Mouse (Mus musculus): Measurements from ENCODE around the gene Pus10. TPM values are rescaled to one million over a fixed set of nuclear protein-coding genes. Genes with fewer than 3 reads are reported as not detected.

Pus10 gene
- total and polyA plus RNA-seq, 3 experiments: 43.4 to 416 (median 52.5) TPM

- Histone ChIP-seq H3K36me3 (ENCODE audit: control insufficient read depth in 1 of 2, insufficient read depth in 2 of 2, low read length in 2 of 2) (peaks cover 0 to 11% of the 10 kb centered on the region in 2 experiments; a peak in 3 of 4 replicates), H3K9ac (ENCODE audit: control insufficient read depth, low read depth, low read length, poor library complexity, severe bottlenecking) (no peak overlapping the region), H3K9me3 (replicated peaks; ENCODE audit: insufficient read depth, low read length) (no peaks in the 10 kb centered on the region), H3K4me1 (ENCODE audit: control insufficient read depth in 1 of 2, insufficient read depth in 2 of 2, low read length in 2 of 2) (peaks cover 7% of the 10 kb centered on the region in 2 experiments), H3K27me3 (ENCODE audit: control insufficient read depth in 1 of 2, insufficient read depth in 2 of 2, low read length in 2 of 2) (no peaks in the 10 kb centered on the region), H3K27ac (ENCODE audit: control insufficient read depth, low read depth, low read length) (no peak overlapping the region), H3K4me3 (ENCODE audit: control insufficient read depth in 1 of 2, insufficient read depth in 1 of 2, low read depth in 2 of 2, low read length in 2 of 2) (no peak overlapping the region), H3K79me2 (ENCODE audit: control insufficient read depth, insufficient read depth, low read length, poor library complexity) (no peaks in the 10 kb centered on the region)
- TF ChIP-seq SMC3 (IDR thresholded peaks at IDR 0.05; ENCODE audit: low read depth, low read length) (no peak), ZNF384 (IDR thresholded peaks at IDR 0.05; ENCODE audit: low read depth, low read length) (no peak), MAZ (IDR thresholded peaks at IDR 0.05; ENCODE audit: low read depth, low read length) (no peak), GABPA (IDR thresholded peaks at IDR 0.05; ENCODE audit: low read depth, low read length) (no peak), HCFC1 (IDR thresholded peaks at IDR 0.05; ENCODE audit: low read depth, low read length) (no peak), CTCF (IDR thresholded peaks at IDR 0.05 in 2 of 3, conservative IDR thresholded peaks at IDR 0.05 in 1 of 3; ENCODE audit: control insufficient read depth in 1 of 3, insufficient read depth in 1 of 3, low read depth in 2 of 3, low read length in 3 of 3, poor library complexity in 1 of 3, severe bottlenecking in 1 of 3) (no peak)
- DNase-seq (ENCODE audit: low read depth, low spot score): no peak
These were observed 80.6 kb downstream of the Pus10 start for GRCm38 (mm10) chr11:23746102-23746501.

GRCm38 (mm10) chr11:23753136-23753710 lies 87.7 kb downstream of the Pus10 start:
- H3K27me3 ChIP-seq (ENCODE audit: control insufficient read depth in 1 of 2, insufficient read depth in 2 of 2, low read length in 2 of 2): no peaks in the 10 kb centered on the region
- H3K27ac ChIP-seq (ENCODE audit: control insufficient read depth, low read depth, low read length): no peak overlapping the region
- H3K9me3 ChIP-seq (replicated peaks; ENCODE audit: insufficient read depth, low read length): no peaks in the 10 kb centered on the region
- H3K4me1 ChIP-seq (ENCODE audit: control insufficient read depth in 1 of 2, insufficient read depth in 2 of 2, low read length in 2 of 2): no peaks in the 10 kb centered on the region
- TF ChIP-seq USF1 (IDR thresholded peaks at IDR 0.05; ENCODE audit: low read depth, low read length) (no peak), MXI1 (IDR thresholded peaks at IDR 0.05; ENCODE audit: low read depth, low read length) (no peak), MEF2A (IDR thresholded peaks at IDR 0.05; ENCODE audit: extremely low read depth, insufficient replicate concordance, low read depth, low read length, poor library complexity, severe bottlenecking) (no peak), ETS1 (IDR thresholded peaks at IDR 0.05; ENCODE audit: low read depth, low read length) (no peak), RCOR1 (IDR thresholded peaks at IDR 0.05; ENCODE audit: low read depth, low read length) (no peak), ELF1 (IDR thresholded peaks at IDR 0.05; ENCODE audit: low read depth, low read length) (no peak), NRF1 (IDR thresholded peaks at IDR 0.05; ENCODE audit: insufficient read depth, low read depth, low read length, poor library complexity, severe bottlenecking) (no peak), MAFK (IDR thresholded peaks at IDR 0.05; ENCODE audit: borderline replicate concordance, low read depth, low read length) (no peak), MYC (IDR thresholded peaks at IDR 0.05; ENCODE audit: low read depth, low read length) (no peak), EP300 (IDR thresholded peaks at IDR 0.05; ENCODE audit: low read depth in 1 of 2, low read length in 2 of 2) (no peak), MAX (IDR thresholded peaks at IDR 0.05; ENCODE audit: low read length) (no peak), ZC3H11A (IDR thresholded peaks at IDR 0.05; ENCODE audit: low read depth, low read length) (no peak)
- no peaks in the 10 kb centered on the region for H3K79me2 ChIP-seq (ENCODE audit: control insufficient read depth, insufficient read depth, low read length, poor library complexity)
- no peak overlapping the region for H3K9ac ChIP-seq (ENCODE audit: control insufficient read depth, low read depth, low read length, poor library complexity, severe bottlenecking)
- no peak for DNase-seq (ENCODE audit: low read depth, low spot score)
- H3K36me3 ChIP-seq (ENCODE audit: control insufficient read depth in 1 of 2, insufficient read depth in 2 of 2, low read length in 2 of 2): no peaks in the 10 kb centered on the region
- no peak overlapping the region for H3K4me3 ChIP-seq (ENCODE audit: control insufficient read depth in 1 of 2, insufficient read depth in 1 of 2, low read depth in 2 of 2, low read length in 2 of 2)

Data from MEL (cell line).